Mouse (Mus musculus): ENCODE measurements around the gene Stac3.

Gene Stac3

GRCm38 (mm10) chr10:127500894-127501893 lies at the start of gene Stac3:
TSS of gene Stac3 (plus strand) at chr10:127501686.
- DNase-seq (ENCODE audit: low spot score in 2 of 2): no peak

- no peak for DNase-seq (ENCODE audit: low spot score in 2 of 2)
Observed at GRCm38 (mm10) chr10:127453701-127454100, 47.8 kb upstream of the Stac3 start.

GRCm38 (mm10) chr10:127462411-127463096 lies 38.9 kb upstream of the Stac3 start:
- no peak for DNase-seq (ENCODE audit: low spot score in 2 of 2)

- DNase-seq (ENCODE audit: low spot score in 2 of 2): no peak
Observed at GRCm38 (mm10) chr10:127471281-127471988, 30.1 kb upstream of the Stac3 start.

GRCm38 (mm10) chr10:127472722-127473121 lies 28.8 kb upstream of the Stac3 start:
- DNase-seq (ENCODE audit: low spot score in 2 of 2): no peak

GRCm38 (mm10) chr10:127475175-127475574 lies 26.3 kb upstream of the Stac3 start:
- DNase-seq (ENCODE audit: low spot score in 2 of 2): no peak

- no peak for DNase-seq (ENCODE audit: low spot score in 2 of 2)
Observed at GRCm38 (mm10) chr10:127476541-127476940, 24.9 kb upstream of the Stac3 start.

GRCm38 (mm10) chr10:127477301-127477700 lies 24.2 kb upstream of the Stac3 start:
- no peak for DNase-seq (ENCODE audit: low spot score in 2 of 2)

GRCm38 (mm10) chr10:127479131-127479530 lies 22.4 kb upstream of the Stac3 start:
- no peak for DNase-seq (ENCODE audit: low spot score in 2 of 2)

- DNase-seq (ENCODE audit: low spot score in 2 of 2): no peak
Observed at GRCm38 (mm10) chr10:127480833-127481813, 20.4 kb upstream of the Stac3 start.

- DNase-seq (ENCODE audit: low spot score in 2 of 2): no peak
Observed at GRCm38 (mm10) chr10:127485235-127485634, 16.3 kb upstream of the Stac3 start.

- DNase-seq (ENCODE audit: low spot score in 2 of 2): no peak
Observed at GRCm38 (mm10) chr10:127488856-127489255, 12.6 kb upstream of the Stac3 start.

- no peak for DNase-seq (ENCODE audit: low spot score in 2 of 2)
Observed at GRCm38 (mm10) chr10:127490160-127491127, 11.0 kb upstream of the Stac3 start.

- DNase-seq (ENCODE audit: low spot score in 2 of 2): no peak
Observed at GRCm38 (mm10) chr10:127491128-127491512, 10.4 kb upstream of the Stac3 start.

- no peak for DNase-seq (ENCODE audit: low spot score in 2 of 2)
Observed at GRCm38 (mm10) chr10:127492118-127492517, 9.4 kb upstream of the Stac3 start.

GRCm38 (mm10) chr10:127496156-127496555 lies 5.3 kb upstream of the Stac3 start:
- DNase-seq (ENCODE audit: low spot score in 2 of 2): no peak

- DNase-seq (ENCODE audit: low spot score in 2 of 2): no peak
Observed at GRCm38 (mm10) chr10:127499516-127499915, 2.0 kb upstream of the Stac3 start.

- peak in 1 of 2 experiments; percentile 17 for DNase-seq (ENCODE audit: low spot score in 2 of 2)
Observed at GRCm38 (mm10) chr10:127500042-127500441, 1.4 kb upstream of the Stac3 start.

GRCm38 (mm10) chr10:127508239-127508638 lies 6.8 kb downstream of the Stac3 start:
- DNase-seq (ENCODE audit: low spot score in 2 of 2): peak; percentile 80 to 86

Measured in right cerebral cortex, postnatal 10 days (tissue).